In the genomic region with DNA sequence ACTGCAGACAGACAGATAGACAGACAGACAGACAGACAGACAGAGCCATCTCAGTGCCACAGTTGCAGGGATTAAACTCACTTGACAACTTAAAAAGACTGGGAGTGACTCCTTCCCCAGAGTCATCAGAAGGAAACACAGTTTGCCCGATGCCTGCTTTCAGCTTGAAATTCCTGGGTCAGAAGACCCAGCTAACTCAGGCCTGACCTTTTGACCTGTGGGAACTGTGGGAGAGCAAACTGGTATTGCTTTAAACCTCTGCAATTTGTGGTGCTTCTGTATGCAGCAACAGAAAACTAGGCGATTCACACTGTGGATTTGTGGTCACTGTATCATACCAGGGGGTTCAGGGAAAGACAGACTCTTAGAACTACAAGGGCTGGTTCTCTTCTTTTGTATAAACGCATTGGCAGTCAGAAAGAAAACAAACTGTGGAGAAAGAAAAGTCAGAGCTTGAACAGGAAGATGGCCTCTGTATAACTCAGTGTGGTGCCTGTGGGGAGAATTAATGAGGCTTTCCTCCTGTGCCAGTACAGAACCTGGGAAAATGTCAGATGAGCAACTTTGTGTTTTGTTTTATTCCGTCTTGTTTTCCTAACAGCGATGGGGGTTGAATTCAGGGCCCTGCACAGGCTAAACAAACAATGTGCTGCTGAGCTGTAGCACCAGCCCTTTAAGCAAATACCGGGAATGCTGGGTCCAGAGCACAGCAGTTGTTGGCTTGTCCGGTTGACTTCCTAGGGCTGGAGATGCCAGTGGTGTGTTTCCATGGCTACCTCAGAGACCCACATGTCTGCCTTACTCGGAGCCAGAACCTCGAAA, we compare ENCODE assay signal across 10 mouse cellular contexts. TPM values are rescaled to one million over a fixed set of nuclear protein-coding genes. Genes with fewer than 3 reads are reported as not detected.
DNase-seq lines count a peak whose midpoint lies in the region; ATAC-seq and TF ChIP-seq lines count a peak whose summit lies in the region.
"Had no signal": no experiment of that assay in that cellular context is flagged by ENCODE, and none has a peak within 500 bp of the region (broad histone marks: within the 10 kb centered on the region; RNA-seq: fewer than 3 reads in every experiment).

No protein-coding gene starts in this region.

- no peaks in the 10 kb centered on the region for H3K9me3 ChIP-seq in kidney, embryonic 16.5 days (ENCODE audit: low read length)
- H3K9me3 ChIP-seq in hindbrain, postnatal 0 days (ENCODE audit: low read length), result no peaks in the 10 kb centered on the region

- H3K4me2 ChIP-seq in kidney, embryonic 16.5 days (replicated peaks; ENCODE audit: low read depth, low read length), result no peak overlapping the region
- no peak overlapping the region for H3K4me2 ChIP-seq in hindbrain, postnatal 0 days (ENCODE audit: low read depth, low read length)

- 13% methylated on average over 9 of the region's 9 CpGs for WGBS in kidney, embryonic 16.5 days
- 5% methylated on average over 9 of the region's 9 CpGs for WGBS in hindbrain, postnatal 0 days

- no peak for DNase-seq in kidney, adult 11 months
- peak; percentile 66 for DNase-seq in cerebellum, postnatal 10 days
- DNase-seq in hindbrain, postnatal 0 days (ENCODE audit: low spot score), result peak; percentile 74
- DNase-seq in neural tube, embryonic 10.5 days (ENCODE audit: extremely low spot score, low spot score), result peak; percentile 47
- DNase-seq in spleen, postnatal 10 days (ENCODE audit: low spot score in 2 of 2), result no peak

- H3K4me1 ChIP-seq in kidney, embryonic 16.5 days (ENCODE audit: insufficient read depth, low read length), result peaks cover 18% of the 10 kb centered on the region
- peaks cover 11% of the 10 kb centered on the region; the same call in 1 of the 2 replicates for H3K4me1 ChIP-seq in hindbrain, postnatal 0 days (ENCODE audit: insufficient read depth, low read length)

- no peak overlapping the region for H3K4me3 ChIP-seq in kidney, embryonic 16.5 days (ENCODE audit: low read length)
- H3K4me3 ChIP-seq in hindbrain, postnatal 0 days (ENCODE audit: low read length), result no peak overlapping the region

- no peaks in the 10 kb centered on the region for H3K27me3 ChIP-seq in kidney, embryonic 16.5 days (ENCODE audit: insufficient read depth, low read length)
- no peaks in the 10 kb centered on the region for H3K27me3 ChIP-seq in hindbrain, postnatal 0 days (ENCODE audit: insufficient read depth, low read length)

- peak overlapping the region; percentile 53; the same call in 1 of the 2 replicates for H3K9ac ChIP-seq in kidney, embryonic 16.5 days (replicated peaks; ENCODE audit: low read length)
- H3K9ac ChIP-seq in hindbrain, postnatal 0 days (replicated peaks; ENCODE audit: low read length), result no peak overlapping the region

- no peaks in the 10 kb centered on the region for H3K36me3 ChIP-seq in kidney, embryonic 16.5 days (ENCODE audit: insufficient read depth, low read length)
- no peaks in the 10 kb centered on the region for H3K36me3 ChIP-seq in hindbrain, postnatal 0 days (ENCODE audit: insufficient read depth, low read length)

- peak overlapping the region; percentile 89 for H3K27ac ChIP-seq in kidney, embryonic 16.5 days (ENCODE audit: low read length)
- peak overlapping the region; percentile 57; the same call in 1 of the 2 replicates for H3K27ac ChIP-seq in hindbrain, postnatal 0 days

- peak; percentile 88 for ATAC-seq in kidney, embryonic 16.5 days (ENCODE audit: low FRiP score, low TSS enrichment)
- peak; percentile 92 for ATAC-seq in hindbrain, postnatal 0 days
- ATAC-seq in frontal cortex, adult (ENCODE audit: low TSS enrichment), result no peak
- ATAC-seq in megakaryocyte-erythroid progenitor cell, adult 5-6 weeks (replicated peaks; ENCODE audit: low FRiP score, low TSS enrichment, poor library complexity, severe bottlenecking), result no peak

- TF ChIP-seq CTCF in hindbrain, postnatal 0 days (IDR thresholded peaks at IDR 0.05; ENCODE audit: low read depth), result no peak

RNA-seq across cellular contexts. Expression of a gene that starts 24.0 kb away (rescaled TPM):
- polyA plus RNA-seq in kidney, embryonic 16.5 days (2015; fragmentation: Nextera tagmentation; extraction: Ambion mirVana), result 0.58 and 0.67 TPM in 2 replicates
- total RNA-seq in hindbrain, postnatal 0 days (2014; rRNA removed), result not detected in 2 replicates
- 0.19 TPM in 1 of 2 replicates, not detected in the other for polyA plus RNA-seq in hindbrain, postnatal 0 days (2015; fragmentation: Nextera tagmentation; extraction: Ambion mirVana)
- 0.90 TPM in 1 of 2 replicates, not detected in the other for total RNA-seq in megakaryocyte-erythroid progenitor cell, adult 5-6 weeks (2014; fragmentation: Nextera tagmentation)
- not detected in 2 replicates for total RNA-seq in megakaryocyte-erythroid progenitor cell, adult 5-6 weeks (2017)
- total RNA-seq: MEL had no signal

RNA-seq across cellular contexts. Expression of a gene that starts 37.5 kb away (rescaled TPM):
- not detected in 2 replicates for polyA plus RNA-seq in kidney, embryonic 16.5 days (2015; fragmentation: Nextera tagmentation; extraction: Ambion mirVana)
- 0.10 TPM in 1 of 2 replicates, not detected in the other for total RNA-seq in hindbrain, postnatal 0 days (2014; rRNA removed)
- polyA plus RNA-seq in hindbrain, postnatal 0 days (2015; fragmentation: Nextera tagmentation; extraction: Ambion mirVana), result not detected in 2 replicates
- not detected in 2 replicates for total RNA-seq in megakaryocyte-erythroid progenitor cell, adult 5-6 weeks (2014; fragmentation: Nextera tagmentation)
- total RNA-seq in megakaryocyte-erythroid progenitor cell, adult 5-6 weeks (2017), result 0.09 and 0.50 TPM in 2 replicates
- total RNA-seq: MEL had no signal
- polyA plus RNA-seq: large intestine, adult 2 months had no signal

Comparison
In these comparisons a context has a peak if more than half of its experiments do, and no peak if none do; other contexts are left out.
1. ATAC-seq: peak in kidney, embryonic 16.5 days (single experiment) and hindbrain, postnatal 0 days (single experiment); none in frontal cortex, adult (single experiment) and megakaryocyte-erythroid progenitor cell, adult 5-6 weeks (single experiment).
2. DNase-seq: peak in cerebellum, postnatal 10 days (2 of 2), hindbrain, postnatal 0 days (single experiment) and neural tube, embryonic 10.5 days (single experiment); none in kidney, adult 11 months (single experiment) and spleen, postnatal 10 days (0 of 2).